Mouse (Mus musculus) brain, embryonic 14.5 days (tissue): ENCODE data around the gene Gmppb.
"Not testable (repeated sequence)": the region's sequence is repeated elsewhere in the genome, so short reads cannot be mapped to it uniquely, and the experiment has no call there.

Source experiments
- CTCF ChIP-seq: fragments of 200-500 bp; IDR thresholded peaks from 2 replicates; pipeline ENCODE4 v1.5.1; 2012; ENCODE audit warnings: inconsistent platforms, mild to moderate bottlenecking, moderate library complexity, borderline replicate concordance; ENCODE audit not compliant: insufficient read depth, insufficient read length; ENCODE audit errors: extremely low read depth
- POLR2A ChIP-seq: fragments of 200-500 bp; IDR thresholded peaks from 2 replicates; pipeline ENCODE4 v1.6.1; 2012; ENCODE audit warnings: mild to moderate bottlenecking, inconsistent platforms, borderline replicate concordance; ENCODE audit not compliant: poor library complexity, insufficient read depth, insufficient read length, severe bottlenecking; ENCODE audit errors: extremely low read depth

GRCm38 (mm10) chr9:108013577-108013976, 35.5 kb upstream of the Gmppb start:
- not testable (repeated sequence) for TF ChIP-seq CTCF, POLR2A
